Mouse (Mus musculus) adrenal gland (tissue): ENCODE measurements around the gene 2310007B03Rik.
"Not testable (repeated sequence)": the region's sequence is repeated elsewhere in the genome, so short reads cannot be mapped to it uniquely, and the experiment has no call there.

ENCODE experiments used
- intact Hi-C: fragments of 180-260 bp; cut with DNase I; formaldehyde crosslinking; loops from one replicate; pipeline ENCODE4 v1.15.1; 2025
- long read RNA-seq, 2 experiments: library from polyadenylated mRNA; unstranded; transcript quantifications; one replicate each; pipeline ENCODE4 v2.0.0; 2020; ENCODE audit warnings: borderline replicate concordance in 1 of 2; ENCODE audit not compliant: insufficient replicate concordance in 1 of 2

The 2310007B03Rik gene
- long read RNA-seq, experiment 1, result 0 reads
- long read RNA-seq, experiment 2, result 0 reads

- intact Hi-C loops, result no loop called here
Observed at GRCm38 (mm10) chr1:93160501-93161133, at the start of gene 2310007B03Rik. 2310007B03Rik (minus strand) TSS chr1:93160948.

GRCm38 (mm10) chr1:93210213-93210641, 49.5 kb upstream of the 2310007B03Rik start:
- intact Hi-C loops, result no loop called here

- intact Hi-C loops, result no loop called here
Observed at GRCm38 (mm10) chr1:93207536-93208064, 46.9 kb upstream of the 2310007B03Rik start.

- intact Hi-C loops, result no loop called here
Observed at GRCm38 (mm10) chr1:93206277-93206970, 45.7 kb upstream of the 2310007B03Rik start.

- intact Hi-C loops, result no loop called here
Observed at GRCm38 (mm10) chr1:93197916-93198315, 37.2 kb upstream of the 2310007B03Rik start.

- intact Hi-C loops, result not testable (repeated sequence)
Observed at GRCm38 (mm10) chr1:93197454-93197853, 36.7 kb upstream of the 2310007B03Rik start.

- intact Hi-C loops, result no loop called here
Observed at GRCm38 (mm10) chr1:93194961-93195360, 34.2 kb upstream of the 2310007B03Rik start.

GRCm38 (mm10) chr1:93190726-93191305, 30.1 kb upstream of the 2310007B03Rik start:
- intact Hi-C loops, result no loop called here

GRCm38 (mm10) chr1:93184071-93184828, 23.5 kb upstream of the 2310007B03Rik start:
- intact Hi-C loops, result no loop called here

GRCm38 (mm10) chr1:93182281-93182680, 21.5 kb upstream of the 2310007B03Rik start:
- intact Hi-C loops, result no loop called here

GRCm38 (mm10) chr1:93176525-93177332, 16.0 kb upstream of the 2310007B03Rik start:
- intact Hi-C loops, result loop anchor here (10.0 kb wide), 1 partner anchor 168 kb away; the partner anchor contains the start of genes Pask and Ppp1r7

- intact Hi-C loops, result loop anchor here (10.0 kb wide), 1 partner anchor 169 kb away; the partner anchor contains the start of genes Pask and Ppp1r7
Observed at GRCm38 (mm10) chr1:93175849-93176248, 15.1 kb upstream of the 2310007B03Rik start.

GRCm38 (mm10) chr1:93174399-93174798, 13.7 kb upstream of the 2310007B03Rik start:
- intact Hi-C loops, result loop anchor here (5.0 to 10.0 kb wide), 2 partner anchors 170 to 333 kb away; partner anchors contain the start of genes Pask and Ppp1r7

- intact Hi-C loops, result loop anchor here (5.0 to 10.0 kb wide), 2 partner anchors 171 to 334 kb away; partner anchors contain the start of genes Pask and Ppp1r7
Observed at GRCm38 (mm10) chr1:93173665-93174064, 12.9 kb upstream of the 2310007B03Rik start.

GRCm38 (mm10) chr1:93168295-93168775, 7.6 kb upstream of the 2310007B03Rik start, which contains the start of gene Crocc2:
Crocc2 (plus strand) TSS chr1:93168725.
- intact Hi-C loops, result no loop called here

GRCm38 (mm10) chr1:93166346-93167079, 5.8 kb upstream of the 2310007B03Rik start:
- intact Hi-C loops, result no loop called here

GRCm38 (mm10) chr1:93165447-93165846, 4.7 kb upstream of the 2310007B03Rik start:
- intact Hi-C loops, result no loop called here

- intact Hi-C loops, result no loop called here
Observed at GRCm38 (mm10) chr1:93162588-93162987, 1.8 kb upstream of the 2310007B03Rik start.

- intact Hi-C loops, result no loop called here
Observed at GRCm38 (mm10) chr1:93161921-93162320, 1.2 kb upstream of the 2310007B03Rik start.
